Mouse (Mus musculus) liver, adult 2 months (tissue): Measurements from ENCODE around the gene Emsy. TPM values are rescaled to one million over a fixed set of nuclear protein-coding genes. Genes with fewer than 3 reads are reported as not detected.

Source experiments
- DNase-seq: peaks from one replicate; pipeline ENCODE4 v3.0.0-alpha.2; 2011; ENCODE audit warnings: low read depth, low spot score; ENCODE audit errors: extremely low read depth
- H3K27ac ChIP-seq: fragments of 200-500 bp; replicated peaks from 2 replicates; pipeline ENCODE4 v1.5.1; 2012; ENCODE audit warnings: low read depth, mild to moderate bottlenecking, control low read depth, inconsistent platforms, low read length; ENCODE audit not compliant: insufficient read depth
- H3K27me3 ChIP-seq: fragments of 200-500 bp; 2 replicates; pipeline ENCODE4 v1.6.1; 2012; ENCODE audit warnings: mild to moderate bottlenecking, moderate library complexity, low read length, inconsistent platforms; ENCODE audit not compliant: control insufficient read depth, insufficient read depth
- H3K36me3 ChIP-seq: fragments of 200-500 bp; 2 replicates; pipeline ENCODE4 v1.6.1; 2012; ENCODE audit warnings: low read length, inconsistent platforms; ENCODE audit not compliant: control insufficient read depth, insufficient read depth
- H3K4me1 ChIP-seq: fragments of 200-500 bp; 2 replicates; pipeline ENCODE4 v1.6.1; 2011; ENCODE audit warnings: low read length; ENCODE audit not compliant: control insufficient read depth, insufficient read depth
- H3K4me3 ChIP-seq: fragments of 200-500 bp; 2 replicates; pipeline ENCODE4 v1.5.1; 2011; ENCODE audit warnings: low read depth, mild to moderate bottlenecking, control low read depth, low read length, moderate library complexity; ENCODE audit not compliant: insufficient read depth
- H3K79me2 ChIP-seq: fragments of 200-500 bp; 2 replicates; pipeline ENCODE4 v1.6.1; 2012; ENCODE audit warnings: inconsistent platforms, mild to moderate bottlenecking, low read length, moderate library complexity; ENCODE audit not compliant: control insufficient read depth, insufficient read depth
- H3K9ac ChIP-seq: fragments of 200-500 bp; 2 replicates; pipeline ENCODE4 v1.6.1; 2012; ENCODE audit warnings: low read depth, mild to moderate bottlenecking, control low read depth, inconsistent platforms, low read length
- CTCF ChIP-seq: fragments of 200-500 bp; IDR thresholded peaks from 2 replicates; pipeline ENCODE4 v1.5.1; 2011; ENCODE audit warnings: low read depth, low read length, control low read depth
- POLR2A ChIP-seq: fragments of 200-500 bp; IDR thresholded peaks from 2 replicates; pipeline ENCODE4 v1.6.1; 2011; ENCODE audit warnings: low read length, control low read depth; ENCODE audit not compliant: insufficient read depth; ENCODE audit errors: extremely low read depth
- WGBS: fragments of 180-500 bp; shearing (Covaris S2); methylation state at CpG from one replicate; pipeline ENCODE4 v1.1.7; 2018; 5-methylcytosine and 5-hydroxymethylcytosine counted together
- polyA plus RNA-seq: library from polyadenylated mRNA; depleted of rRNA; stranded (reverse); fragments of >200 nt; gene quantifications from 2 replicates; pipeline ENCODE4 v1.2.3, GENCODE M21; 2012
- total RNA-seq: library from RNA; depleted of rRNA; stranded (reverse); fragments of >200 nt; gene quantifications from 2 replicates; pipeline ENCODE4 v1.2.3, GENCODE M21; 2014

The Emsy gene
- total and polyA plus RNA-seq, 2 experiments = 7.9 to 10.9 TPM

DNA sequence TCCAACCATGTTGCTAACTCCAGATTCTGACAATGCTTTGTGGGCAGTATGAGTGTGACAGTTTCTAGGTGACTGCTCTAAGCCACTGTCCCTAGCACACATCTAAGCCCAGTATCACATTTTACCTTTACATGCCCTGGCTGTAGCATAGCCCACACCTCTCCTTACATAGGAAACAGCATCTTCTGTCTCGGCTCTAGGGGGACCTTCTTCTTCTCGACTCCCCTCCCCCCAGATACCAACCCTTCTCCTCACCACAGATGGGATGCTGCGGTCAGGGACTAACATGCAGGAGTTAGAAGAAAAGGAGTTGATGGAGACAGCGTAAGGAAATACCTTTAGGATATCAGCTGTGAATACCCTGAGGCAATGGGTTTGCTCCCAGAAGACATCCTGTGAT, 75.3 kb downstream of the Emsy start:
- no peak overlapping the region for H3K9ac ChIP-seq
- no peaks in the 10 kb centered on the region for H3K27me3 ChIP-seq
- no peak overlapping the region for H3K4me3 ChIP-seq
- no peak for DNase-seq
- no peak overlapping the region for H3K27ac ChIP-seq
- no peaks in the 10 kb centered on the region for H3K4me1 ChIP-seq
- H3K79me2 ChIP-seq = no peaks in the 10 kb centered on the region
- no peaks in the 10 kb centered on the region for H3K36me3 ChIP-seq
- WGBS = 81% methylated on average over 4 of the region's 4 CpGs
- TF ChIP-seq POLR2A (no peak), CTCF (no peak)

DNA sequence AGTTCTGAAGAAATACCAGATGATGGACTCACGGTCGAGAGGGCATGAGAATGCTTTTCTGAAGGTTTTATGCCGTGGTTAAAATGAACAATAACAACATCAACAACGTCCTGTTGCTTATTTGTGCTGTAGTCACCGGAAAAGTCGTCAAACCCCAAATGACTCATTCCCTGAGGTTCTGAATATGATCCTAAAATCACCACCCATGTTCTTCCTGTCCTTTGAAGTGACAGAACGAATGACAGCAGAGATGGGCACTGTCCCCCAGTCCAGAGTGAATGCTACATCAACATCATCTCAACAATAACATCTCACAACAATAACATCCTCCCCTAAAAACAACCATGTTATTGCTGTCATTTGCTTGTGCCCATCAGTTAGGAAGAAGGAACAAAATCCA, 76.1 kb downstream of the Emsy start:
- Histone ChIP-seq H3K79me2 (no peaks in the 10 kb centered on the region), H3K27me3 (no peaks in the 10 kb centered on the region), H3K36me3 (no peaks in the 10 kb centered on the region), H3K9ac (no peak overlapping the region), H3K27ac (0 out of 2 replicates have a peak overlapping the region, but pooled peaks have one; percentile 4), H3K4me1 (no peaks in the 10 kb centered on the region), H3K4me3 (no peak overlapping the region)
- peak; percentile 9 for DNase-seq
- WGBS = 62% methylated on average over 7 of the region's 7 CpGs
- TF ChIP-seq POLR2A (no peak), CTCF (no peak)

DNA sequence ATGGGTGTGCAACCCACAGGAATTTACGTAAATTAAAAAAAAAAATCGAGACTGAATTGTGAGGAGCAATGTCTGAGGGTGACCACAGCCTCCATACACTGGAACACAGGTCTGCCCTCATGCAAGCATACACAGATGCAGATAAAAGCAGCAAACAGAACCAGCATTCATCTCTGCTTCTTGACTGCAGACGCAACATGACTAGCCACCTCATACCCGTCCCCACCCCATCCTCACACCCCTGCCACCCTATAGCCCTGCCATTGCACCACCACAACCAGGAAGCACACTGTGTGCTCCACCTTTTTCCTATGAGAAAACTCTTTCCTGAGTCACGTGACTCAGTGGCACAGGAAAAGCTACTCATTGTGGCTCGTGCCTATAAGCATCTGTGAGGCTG, 76.9 kb downstream of the Emsy start:
- no peaks in the 10 kb centered on the region for H3K27me3 ChIP-seq
- no peak overlapping the region for H3K27ac ChIP-seq
- no peak overlapping the region for H3K9ac ChIP-seq
- no peaks in the 10 kb centered on the region for H3K79me2 ChIP-seq
- H3K4me1 ChIP-seq = no peaks in the 10 kb centered on the region
- DNase-seq = no peak
- H3K4me3 ChIP-seq = no peak overlapping the region
- WGBS = 69% methylated on average over 6 of the region's 6 CpGs
- TF ChIP-seq POLR2A = no peak
- TF ChIP-seq CTCF = no peak
- H3K36me3 ChIP-seq = no peaks in the 10 kb centered on the region

DNA sequence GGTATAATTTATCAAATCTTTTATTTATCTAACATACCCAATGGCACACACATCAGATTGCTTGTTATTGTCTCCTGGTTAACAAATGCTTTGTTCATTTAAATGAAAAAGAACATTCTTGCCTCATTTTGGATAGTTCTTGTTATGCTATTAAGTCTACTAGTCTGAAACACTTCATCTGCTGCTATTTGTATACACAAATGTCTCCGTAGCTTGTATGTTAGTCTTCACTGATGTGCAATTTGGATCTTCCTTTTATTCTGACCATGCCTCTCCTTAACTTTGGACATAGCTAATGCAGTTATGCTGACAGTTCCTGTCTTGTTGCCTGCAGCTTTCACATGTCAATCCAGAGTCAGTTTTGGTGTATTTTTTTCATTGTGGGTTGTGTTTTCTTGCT, 79.1 kb downstream of the Emsy start:
- no peak overlapping the region for H3K4me3 ChIP-seq
- no peak overlapping the region for H3K9ac ChIP-seq
- no peak overlapping the region for H3K27ac ChIP-seq
- no peak for DNase-seq
- H3K4me1 ChIP-seq = peaks cover 7% of the 10 kb centered on the region
- WGBS = 90% methylated on average over 1 of the region's 1 CpGs
- H3K36me3 ChIP-seq = no peaks in the 10 kb centered on the region
- no peaks in the 10 kb centered on the region for H3K79me2 ChIP-seq
- H3K27me3 ChIP-seq = no peaks in the 10 kb centered on the region
- TF ChIP-seq CTCF (no peak), POLR2A (no peak)

DNA sequence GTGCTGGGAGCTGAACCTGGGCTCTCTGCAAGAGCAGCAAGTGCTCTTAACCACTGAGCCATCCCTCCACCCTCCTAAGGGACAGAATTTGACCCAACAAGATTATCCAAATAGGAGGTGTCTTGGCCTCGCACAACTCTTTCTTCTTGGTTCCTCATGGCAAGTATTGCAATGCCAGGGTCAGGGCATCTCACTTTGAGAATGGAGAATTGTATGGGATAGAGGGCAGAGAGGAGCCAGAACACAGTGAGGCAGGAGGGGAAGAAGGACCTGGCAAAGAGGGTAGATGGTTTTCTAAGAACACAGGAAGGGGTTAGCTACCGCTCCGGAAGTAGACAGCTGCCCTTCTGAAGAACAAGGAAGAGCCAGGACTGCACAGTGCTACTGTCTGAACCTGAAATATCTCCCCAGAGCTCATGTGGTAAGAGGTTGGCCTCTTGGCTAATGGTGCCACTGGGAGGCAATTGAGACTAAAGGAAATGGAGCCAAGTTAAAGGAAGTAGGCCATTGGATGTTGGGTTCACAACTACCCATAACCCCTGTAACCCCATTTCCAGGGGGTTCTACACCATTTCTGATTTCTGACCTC, 80.8 kb downstream of the Emsy start:
- WGBS = 97% methylated on average over 3 of the region's 3 CpGs
- H3K4me3 ChIP-seq = no peak overlapping the region
- H3K4me1 ChIP-seq = peaks cover 12% of the 10 kb centered on the region
- no peak for DNase-seq
- H3K36me3 ChIP-seq = no peaks in the 10 kb centered on the region
- H3K27ac ChIP-seq = no peak overlapping the region
- TF ChIP-seq POLR2A (no peak), CTCF (no peak)
- no peak overlapping the region for H3K9ac ChIP-seq
- no peaks in the 10 kb centered on the region for H3K27me3 ChIP-seq
- H3K79me2 ChIP-seq = no peaks in the 10 kb centered on the region

DNA sequence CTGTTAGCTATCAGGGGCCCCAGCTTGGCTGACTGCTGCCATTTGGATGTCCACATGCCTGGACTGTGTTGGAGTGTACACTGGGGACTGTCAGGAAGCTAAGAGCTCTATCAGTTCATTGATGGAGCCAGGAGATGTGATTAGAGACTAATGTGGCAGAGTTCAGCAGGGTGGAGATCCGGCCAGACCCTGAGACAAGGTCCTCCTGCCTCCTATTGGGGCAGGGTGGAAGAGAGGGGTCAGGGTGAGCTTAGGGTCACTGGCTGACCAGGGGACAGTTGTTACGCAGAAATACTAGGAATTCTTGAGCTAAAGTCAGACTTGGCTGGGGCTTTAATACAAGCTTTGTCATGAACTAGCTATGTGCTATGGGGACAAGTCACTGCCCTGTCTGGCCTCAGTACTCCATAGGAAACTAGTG, 81.8 kb downstream of the Emsy start:
- H3K27ac ChIP-seq = peak overlapping the region; percentile 72
- peak; percentile 55 for DNase-seq
- 56% methylated on average over 2 of the region's 2 CpGs for WGBS
- H3K4me3 ChIP-seq = no peak overlapping the region
- TF ChIP-seq CTCF (no peak), POLR2A (no peak)
- H3K27me3 ChIP-seq = no peaks in the 10 kb centered on the region
- peaks cover 12% of the 10 kb centered on the region for H3K4me1 ChIP-seq
- no peaks in the 10 kb centered on the region for H3K36me3 ChIP-seq
- H3K79me2 ChIP-seq = no peaks in the 10 kb centered on the region
- no peak overlapping the region for H3K9ac ChIP-seq
